Mouse (Mus musculus): ENCODE data around the gene Pkp2. TPM values are rescaled to one million over a fixed set of nuclear protein-coding genes. Genes with fewer than 3 reads are reported as not detected.

Pkp2 gene
- total and polyA plus RNA-seq, 3 experiments, result 0.54 to 2.2 TPM; not detected in 1

DNA sequence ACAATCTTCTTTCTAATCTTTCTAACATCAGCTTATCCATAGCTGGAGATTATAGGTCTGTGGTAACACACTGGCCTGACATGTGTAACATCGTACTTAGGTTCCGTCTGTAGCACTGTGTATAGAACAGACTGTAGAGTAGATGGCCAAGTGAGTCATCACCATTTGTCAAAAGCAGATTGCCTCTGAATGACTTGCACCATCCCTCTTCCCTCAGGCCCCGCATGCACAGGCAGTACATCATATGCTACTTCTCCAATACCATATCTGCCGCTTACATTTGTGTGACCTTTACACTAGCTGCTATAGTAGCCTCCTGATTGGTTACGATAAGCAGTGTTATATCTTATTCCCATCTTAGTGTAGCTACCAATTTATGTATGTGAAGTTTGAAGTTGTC lies 47.8 kb downstream of the Pkp2 start:
- no peak overlapping the region for H3K4me3 ChIP-seq (ENCODE audit: control insufficient read depth in 1 of 2, insufficient read depth in 1 of 2, low read depth in 2 of 2, low read length in 2 of 2)
- no peak overlapping the region for H3K27ac ChIP-seq (ENCODE audit: control insufficient read depth, low read depth, low read length)
- TF ChIP-seq MYC (IDR thresholded peaks at IDR 0.05; ENCODE audit: low read depth, low read length) (no peak), ZKSCAN1 (IDR thresholded peaks at IDR 0.05; ENCODE audit: low read depth, low read length) (no peak), GATA1 (IDR thresholded peaks at IDR 0.05; ENCODE audit: low read depth, low read length) (peak; percentile 33; the same call in 1 of the 2 replicates), MAFK (IDR thresholded peaks at IDR 0.05; ENCODE audit: borderline replicate concordance, low read depth, low read length) (no peak), BHLHE40 (IDR thresholded peaks at IDR 0.05; ENCODE audit: borderline replicate concordance, low read depth, low read length) (no peak), MAX (IDR thresholded peaks at IDR 0.05; ENCODE audit: low read length) (no peak), CHD2 (IDR thresholded peaks at IDR 0.05; ENCODE audit: low read length) (no peak), RCOR1 (IDR thresholded peaks at IDR 0.05; ENCODE audit: low read depth, low read length) (no peak), MXI1 (IDR thresholded peaks at IDR 0.05; ENCODE audit: low read depth, low read length) (no peak), ETS1 (IDR thresholded peaks at IDR 0.05; ENCODE audit: low read depth, low read length) (no peak), POLR2A (IDR thresholded peaks at IDR 0.05; ENCODE audit: control insufficient read depth in 1 of 2, insufficient read depth in 1 of 2, low read depth in 1 of 2, low read length in 2 of 2, poor library complexity in 1 of 2) (no peak), EP300 (IDR thresholded peaks at IDR 0.05; ENCODE audit: low read depth in 1 of 2, low read length in 2 of 2) (peak in 1 of 2 experiments; percentile 27; a peak in 3 of 4 replicates), SMC3 (IDR thresholded peaks at IDR 0.05; ENCODE audit: low read depth, low read length) (no peak), UBTF (IDR thresholded peaks at IDR 0.05; ENCODE audit: borderline replicate concordance, insufficient read depth, low read depth, low read length) (no peak)
- DNase-seq (ENCODE audit: low read depth, low spot score), result peak; percentile 60
- H3K36me3 ChIP-seq (ENCODE audit: control insufficient read depth in 1 of 2, insufficient read depth in 2 of 2, low read length in 2 of 2), result peaks cover 0 to 14% of the 10 kb centered on the region in 2 experiments; a peak in 2 of 4 replicates
- no peak overlapping the region for H3K9ac ChIP-seq (ENCODE audit: control insufficient read depth, low read depth, low read length, poor library complexity, severe bottlenecking)
- peaks cover 8 to 11% of the 10 kb centered on the region in 2 experiments; a peak in 3 of 4 replicates for H3K4me1 ChIP-seq (ENCODE audit: control insufficient read depth in 1 of 2, insufficient read depth in 2 of 2, low read length in 2 of 2)
- no peaks in the 10 kb centered on the region; a peak in 1 of 4 replicates for H3K27me3 ChIP-seq (ENCODE audit: control insufficient read depth in 1 of 2, insufficient read depth in 2 of 2, low read length in 2 of 2)
- H3K9me3 ChIP-seq (replicated peaks; ENCODE audit: insufficient read depth, low read length), result no peaks in the 10 kb centered on the region
- no peaks in the 10 kb centered on the region for H3K79me2 ChIP-seq (ENCODE audit: control insufficient read depth, insufficient read depth, low read length, poor library complexity)

DNA sequence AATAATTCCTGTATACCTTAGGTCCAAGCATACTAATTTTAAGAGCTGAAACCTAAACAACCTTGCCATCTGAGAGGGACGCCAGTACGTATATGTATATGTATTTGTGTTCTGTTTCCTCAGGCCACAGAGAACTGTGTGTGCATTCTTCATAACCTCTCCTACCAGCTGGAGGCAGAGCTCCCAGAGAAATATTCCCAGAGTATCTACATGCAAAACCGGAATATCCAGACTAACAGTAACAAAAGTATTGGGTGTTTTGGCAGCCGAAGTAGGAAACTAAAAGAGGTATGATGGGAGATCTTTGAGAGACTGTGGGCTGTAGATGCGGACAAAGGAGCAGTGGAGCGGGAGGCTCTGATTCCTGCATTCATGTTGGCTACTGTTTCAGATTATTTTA lies 48.4 kb downstream of the Pkp2 start:
- Histone ChIP-seq H3K9ac (ENCODE audit: control insufficient read depth, low read depth, low read length, poor library complexity, severe bottlenecking) (no peak overlapping the region), H3K4me1 (ENCODE audit: control insufficient read depth in 1 of 2, insufficient read depth in 2 of 2, low read length in 2 of 2) (peaks cover 2 to 8% of the 10 kb centered on the region in 2 experiments; a peak in 3 of 4 replicates), H3K27me3 (ENCODE audit: control insufficient read depth in 1 of 2, insufficient read depth in 2 of 2, low read length in 2 of 2) (no peaks in the 10 kb centered on the region; a peak in 1 of 4 replicates), H3K36me3 (ENCODE audit: control insufficient read depth in 1 of 2, insufficient read depth in 2 of 2, low read length in 2 of 2) (peaks cover 0 to 13% of the 10 kb centered on the region in 2 experiments; a peak in 2 of 4 replicates), H3K9me3 (replicated peaks; ENCODE audit: insufficient read depth, low read length) (no peaks in the 10 kb centered on the region), H3K4me3 (ENCODE audit: control insufficient read depth in 1 of 2, insufficient read depth in 1 of 2, low read depth in 2 of 2, low read length in 2 of 2) (no peak overlapping the region), H3K27ac (ENCODE audit: control insufficient read depth, low read depth, low read length) (no peak overlapping the region), H3K79me2 (ENCODE audit: control insufficient read depth, insufficient read depth, low read length, poor library complexity) (no peaks in the 10 kb centered on the region)
- no peak for TF ChIP-seq USF1 (IDR thresholded peaks at IDR 0.05; ENCODE audit: low read depth, low read length)
- TF ChIP-seq JUND (IDR thresholded peaks at IDR 0.05; ENCODE audit: low read depth, low read length), result no peak
- no peak for DNase-seq (ENCODE audit: low read depth, low spot score)
